Mouse (Mus musculus): ENCODE measurements around the gene Rassf2. TPM values are rescaled to one million over a fixed set of nuclear protein-coding genes. Genes with fewer than 3 reads are reported as not detected.

The Rassf2 gene
- polyA plus RNA-seq, 1 experiment: 18.5 TPM

- no peaks in the 10 kb centered on the region; the same call in 1 of the 2 replicates for H3K4me1 ChIP-seq (ENCODE audit: control insufficient read depth, insufficient read depth, insufficient read length, low read length)
- H3K27ac ChIP-seq (replicated peaks; ENCODE audit: low read depth, low read length): no peak overlapping the region
- H3K4me3 ChIP-seq (ENCODE audit: insufficient read depth, low read depth, low read length): no peak overlapping the region
These were observed 68.4 kb downstream of the Rassf2 start for GRCm38 (mm10) chr2:131961671-131962070.

GRCm38 (mm10) chr2:131957731-131958222 lies 72.3 kb downstream of the Rassf2 start:
- H3K27ac ChIP-seq (replicated peaks; ENCODE audit: low read depth, low read length): no peak overlapping the region
- H3K4me3 ChIP-seq (ENCODE audit: insufficient read depth, low read depth, low read length): no peak overlapping the region
- H3K4me1 ChIP-seq (ENCODE audit: control insufficient read depth, insufficient read depth, insufficient read length, low read length): peaks cover 10% of the 10 kb centered on the region

- Histone ChIP-seq H3K4me3 (ENCODE audit: insufficient read depth, low read depth, low read length) (no peak overlapping the region), H3K27ac (replicated peaks; ENCODE audit: low read depth, low read length) (no peak overlapping the region; the same call in 1 of the 2 replicates), H3K4me1 (ENCODE audit: control insufficient read depth, insufficient read depth, insufficient read length, low read length) (peaks cover 10% of the 10 kb centered on the region)
These were observed 73.5 kb downstream of the Rassf2 start for GRCm38 (mm10) chr2:131956336-131957256.

DNA sequence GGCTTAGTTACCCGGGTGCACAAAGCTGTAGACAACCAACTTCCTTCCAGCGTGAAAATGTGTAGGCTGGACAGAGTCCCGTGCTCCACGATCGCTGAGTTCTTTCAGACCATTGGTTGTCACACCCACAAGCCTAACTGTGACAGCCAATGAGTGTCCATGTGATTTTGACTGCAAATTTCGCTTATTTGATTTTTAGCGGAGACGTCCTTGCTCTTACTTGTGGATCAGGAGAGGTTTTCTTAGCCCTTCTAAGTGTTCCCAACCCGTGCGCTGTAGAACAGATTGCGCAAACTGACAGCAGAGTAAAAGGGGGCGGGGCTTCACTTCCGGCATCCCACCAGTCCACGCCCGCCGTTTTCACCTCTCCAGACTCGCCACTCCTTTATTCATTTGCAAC lies 74.8 kb downstream of the Rassf2 start:
- H3K4me3 ChIP-seq (ENCODE audit: insufficient read depth, low read depth, low read length): peak overlapping the region; percentile 48
- H3K27ac ChIP-seq (replicated peaks; ENCODE audit: low read depth, low read length): no peak overlapping the region
- peaks cover 10% of the 10 kb centered on the region for H3K4me1 ChIP-seq (ENCODE audit: control insufficient read depth, insufficient read depth, insufficient read length, low read length)

DNA sequence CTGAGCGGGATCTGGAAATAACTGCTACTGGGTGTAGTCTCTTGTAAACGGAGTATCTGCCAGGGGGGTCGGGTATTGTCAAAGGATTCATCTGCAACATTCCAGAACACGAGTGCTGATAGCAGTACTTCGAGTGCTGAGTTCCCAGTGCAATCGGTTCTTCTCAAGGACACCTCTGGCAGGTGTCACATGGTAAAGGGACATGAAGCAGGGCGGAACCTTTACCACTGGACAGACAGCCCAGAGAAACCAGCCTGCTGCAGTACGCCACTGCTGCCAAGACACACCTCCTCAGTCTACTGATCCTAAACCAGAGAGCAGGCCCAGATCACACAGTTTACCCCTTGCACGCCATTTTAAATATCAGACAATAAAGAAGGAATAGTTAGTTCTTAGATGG lies 75.2 kb downstream of the Rassf2 start:
- Histone ChIP-seq H3K27ac (replicated peaks; ENCODE audit: low read depth, low read length) (no peak overlapping the region), H3K4me3 (ENCODE audit: insufficient read depth, low read depth, low read length) (peak overlapping the region; percentile 48), H3K4me1 (ENCODE audit: control insufficient read depth, insufficient read depth, insufficient read length, low read length) (peaks cover 10% of the 10 kb centered on the region)

DNA sequence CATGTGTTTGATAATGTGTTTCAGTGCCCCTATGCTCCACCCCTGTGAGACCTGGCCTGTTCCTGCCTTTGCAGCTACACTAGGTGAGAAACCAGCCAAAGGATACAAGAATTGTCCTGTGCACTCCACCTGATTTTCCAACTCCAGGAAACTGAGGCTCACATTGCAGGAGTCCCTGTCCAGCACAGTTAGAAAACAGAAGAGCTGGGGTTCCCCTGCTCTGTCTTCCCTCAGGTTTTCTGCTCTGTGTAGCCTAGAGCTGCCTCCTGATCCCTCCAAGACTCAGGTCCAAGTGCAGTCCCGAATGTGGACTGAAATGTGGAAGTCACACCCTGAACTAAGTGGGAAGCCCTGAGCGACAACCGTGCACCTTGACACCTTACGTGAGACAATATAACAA lies 76.3 kb downstream of the Rassf2 start:
- Histone ChIP-seq H3K4me3 (ENCODE audit: insufficient read depth, low read depth, low read length) (peak overlapping the region; percentile 48; the same call in 1 of the 2 replicates), H3K4me1 (ENCODE audit: control insufficient read depth, insufficient read depth, insufficient read length, low read length) (peaks cover 13% of the 10 kb centered on the region), H3K27ac (replicated peaks; ENCODE audit: low read depth, low read length) (no peak overlapping the region)

DNA sequence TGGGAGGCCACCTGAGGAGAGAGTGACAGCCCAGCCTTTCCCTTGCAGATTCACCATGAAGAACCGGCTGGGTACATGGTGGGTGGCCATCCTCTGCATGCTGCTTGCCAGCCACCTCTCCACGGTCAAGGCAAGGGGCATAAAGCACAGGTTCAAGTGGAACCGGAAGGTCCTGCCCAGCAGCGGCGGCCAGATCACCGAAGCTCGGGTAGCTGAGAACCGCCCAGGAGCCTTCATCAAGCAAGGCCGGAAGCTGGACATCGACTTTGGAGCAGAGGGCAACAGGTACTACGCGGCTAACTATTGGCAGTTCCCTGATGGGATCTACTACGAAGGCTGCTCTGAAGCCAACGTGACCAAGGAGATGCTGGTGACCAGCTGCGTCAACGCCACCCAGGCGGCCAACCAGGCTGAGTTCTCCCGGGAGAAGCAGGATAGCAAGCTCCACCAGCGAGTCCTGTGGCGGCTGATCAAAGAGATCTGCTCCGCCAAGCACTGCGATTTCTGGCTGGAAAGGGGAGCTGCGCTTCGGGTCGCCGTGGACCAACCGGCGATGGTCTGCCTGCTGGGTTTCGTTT lies 77.0 kb downstream of the Rassf2 start:
- H3K4me1 ChIP-seq (ENCODE audit: control insufficient read depth, insufficient read depth, insufficient read length, low read length): peaks cover 13% of the 10 kb centered on the region
- H3K27ac ChIP-seq (replicated peaks; ENCODE audit: low read depth, low read length): no peak overlapping the region
- H3K4me3 ChIP-seq (ENCODE audit: insufficient read depth, low read depth, low read length): peak overlapping the region; percentile 48

DNA sequence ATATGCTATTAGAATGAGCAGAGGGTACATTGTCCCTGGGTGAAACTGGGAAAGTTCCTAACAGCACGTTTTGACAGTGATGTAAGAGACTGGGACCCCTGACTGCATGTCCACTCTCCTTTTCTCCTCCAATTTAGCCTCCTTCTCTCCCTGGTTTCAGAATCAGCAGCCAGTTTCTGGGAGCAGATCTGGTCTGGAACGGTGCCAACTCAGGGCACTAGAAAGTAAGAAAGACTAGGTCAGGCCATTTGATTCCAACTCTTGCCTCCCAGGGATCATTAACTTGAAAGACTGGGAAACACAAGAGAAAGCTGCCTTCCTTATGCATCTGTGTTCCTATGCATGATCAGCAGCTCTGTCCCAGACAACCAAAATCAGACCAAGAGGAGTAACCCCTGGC lies 77.6 kb downstream of the Rassf2 start:
- Histone ChIP-seq H3K27ac (replicated peaks; ENCODE audit: low read depth, low read length) (no peak overlapping the region), H3K4me3 (ENCODE audit: insufficient read depth, low read depth, low read length) (peak overlapping the region; percentile 48), H3K4me1 (ENCODE audit: control insufficient read depth, insufficient read depth, insufficient read length, low read length) (peaks cover 13% of the 10 kb centered on the region)

GRCm38 (mm10) chr2:131950598-131951095 lies 79.4 kb downstream of the Rassf2 start, which contains the start of gene Prnd:
TSS of gene Prnd (plus strand) at chr2:131950861.
- Histone ChIP-seq H3K4me3 (ENCODE audit: insufficient read depth, low read depth, low read length) (peak within 1 kb of the TSS; percentile 16; the same call in 1 of the 2 replicates), H3K27ac (replicated peaks; ENCODE audit: low read depth, low read length) (no peak within 1 kb of the TSS), H3K4me1 (ENCODE audit: control insufficient read depth, insufficient read depth, insufficient read length, low read length) (peaks cover 13% of the 10 kb centered on the region)

DNA sequence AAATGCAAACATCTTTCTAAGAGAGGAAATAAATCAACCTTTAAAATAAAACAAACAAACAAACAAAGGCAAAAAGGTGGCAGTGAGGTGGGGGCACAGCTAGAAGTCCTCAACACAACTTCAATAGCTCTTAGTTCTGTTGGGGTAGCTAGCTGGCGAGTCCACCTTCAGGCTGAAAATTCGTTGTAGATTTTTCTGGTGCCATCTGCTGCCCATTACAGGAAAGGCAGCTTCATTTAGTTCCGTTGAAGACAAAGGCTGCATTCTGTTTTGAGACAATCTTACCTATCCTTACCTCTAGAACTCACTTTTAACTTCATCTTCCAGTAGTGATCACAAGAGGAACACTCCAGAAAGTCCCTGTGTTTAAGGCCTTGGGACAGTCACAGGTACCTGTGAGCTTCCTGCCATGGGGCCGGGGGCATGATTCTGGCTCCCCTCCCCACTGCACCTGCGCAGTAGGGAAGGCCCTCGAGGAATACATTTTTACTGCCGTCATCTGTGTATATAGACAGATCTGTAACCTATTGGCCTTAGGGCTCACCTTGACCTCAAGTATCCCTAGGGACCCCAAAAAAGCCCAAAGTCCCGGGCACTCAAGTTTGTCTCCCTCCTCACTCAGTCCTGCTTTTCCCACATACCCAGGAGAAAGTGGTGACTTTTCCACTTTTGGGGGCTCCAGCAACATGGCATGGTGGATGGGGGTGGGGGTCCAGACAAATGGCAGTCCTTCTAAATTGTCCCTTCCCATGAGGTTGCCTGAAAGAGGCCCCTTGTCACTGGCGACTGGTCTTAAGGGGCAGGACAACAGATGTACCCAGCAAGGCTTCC lies 80.1 kb downstream of the Rassf2 start:
- no peak overlapping the region for H3K27ac ChIP-seq (replicated peaks; ENCODE audit: low read depth, low read length)
- no peak overlapping the region for H3K4me3 ChIP-seq (ENCODE audit: insufficient read depth, low read depth, low read length)
- peaks cover 12% of the 10 kb centered on the region for H3K4me1 ChIP-seq (ENCODE audit: control insufficient read depth, insufficient read depth, insufficient read length, low read length)

DNA sequence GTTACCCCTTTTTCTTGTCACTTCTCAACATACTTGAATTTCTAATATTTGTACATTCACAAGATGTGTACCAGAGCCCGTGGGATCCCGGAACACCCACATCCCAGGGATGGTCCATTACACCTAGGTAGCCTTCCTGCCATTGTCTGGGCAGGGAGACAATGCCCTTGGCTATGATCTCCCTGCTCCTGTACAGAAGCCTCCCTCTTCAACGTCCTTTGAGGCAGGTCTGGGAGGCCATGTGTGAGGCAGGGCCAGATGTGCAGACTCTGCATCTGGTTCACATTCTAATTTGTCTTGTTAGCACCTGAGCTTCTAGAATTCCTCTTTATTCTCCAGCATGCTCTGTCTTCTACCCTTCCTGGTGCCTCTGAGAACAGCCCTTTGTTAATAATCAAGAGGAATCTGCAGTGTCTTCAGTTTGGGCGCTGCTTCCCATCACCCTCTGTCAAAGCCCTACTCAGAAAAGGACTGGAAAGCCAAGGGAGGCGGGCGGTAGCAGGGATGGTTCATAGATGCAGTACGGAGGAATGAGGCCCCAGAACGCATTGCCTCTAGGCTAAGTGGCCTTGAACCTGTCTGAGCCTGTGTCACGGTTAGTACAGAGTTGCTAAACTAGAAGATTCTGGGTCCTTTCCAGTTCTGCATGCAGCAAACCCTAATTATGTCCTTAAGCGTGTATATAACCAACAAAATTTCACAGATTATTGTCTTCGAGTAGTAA lies 81.0 kb downstream of the Rassf2 start:
- H3K4me3 ChIP-seq (ENCODE audit: insufficient read depth, low read depth, low read length): no peak overlapping the region
- H3K4me1 ChIP-seq (ENCODE audit: control insufficient read depth, insufficient read depth, insufficient read length, low read length): peaks cover 9% of the 10 kb centered on the region; the same call in 1 of the 2 replicates
- no peak overlapping the region for H3K27ac ChIP-seq (replicated peaks; ENCODE audit: low read depth, low read length)

GRCm38 (mm10) chr2:131948156-131948555 lies 81.9 kb downstream of the Rassf2 start:
- no peak overlapping the region for H3K27ac ChIP-seq (replicated peaks; ENCODE audit: low read depth, low read length)
- H3K4me3 ChIP-seq (ENCODE audit: insufficient read depth, low read depth, low read length): no peak overlapping the region
- H3K4me1 ChIP-seq (ENCODE audit: control insufficient read depth, insufficient read depth, insufficient read length, low read length): peaks cover 6% of the 10 kb centered on the region; the same call in 1 of the 2 replicates

- Histone ChIP-seq H3K4me1 (ENCODE audit: control insufficient read depth, insufficient read depth, insufficient read length, low read length) (0 out of 2 replicates have a peak, but pooled peaks cover 3% of the 10 kb centered on the region), H3K27ac (replicated peaks; ENCODE audit: low read depth, low read length) (no peak overlapping the region), H3K4me3 (ENCODE audit: insufficient read depth, low read depth, low read length) (no peak overlapping the region)
These were observed 83.7 kb downstream of the Rassf2 start for GRCm38 (mm10) chr2:131946351-131946750.

- Histone ChIP-seq H3K4me3 (ENCODE audit: insufficient read depth, low read depth, low read length) (no peak overlapping the region), H3K27ac (replicated peaks; ENCODE audit: low read depth, low read length) (no peak overlapping the region), H3K4me1 (ENCODE audit: control insufficient read depth, insufficient read depth, insufficient read length, low read length) (0 out of 2 replicates have a peak, but pooled peaks cover 3% of the 10 kb centered on the region)
These were observed 84.3 kb downstream of the Rassf2 start for GRCm38 (mm10) chr2:131945765-131946164.

Data from brown adipose tissue, adult 24 weeks (tissue).